Comparison of ENCODE assay signal across 8 mouse cellular contexts in the genomic region with DNA sequence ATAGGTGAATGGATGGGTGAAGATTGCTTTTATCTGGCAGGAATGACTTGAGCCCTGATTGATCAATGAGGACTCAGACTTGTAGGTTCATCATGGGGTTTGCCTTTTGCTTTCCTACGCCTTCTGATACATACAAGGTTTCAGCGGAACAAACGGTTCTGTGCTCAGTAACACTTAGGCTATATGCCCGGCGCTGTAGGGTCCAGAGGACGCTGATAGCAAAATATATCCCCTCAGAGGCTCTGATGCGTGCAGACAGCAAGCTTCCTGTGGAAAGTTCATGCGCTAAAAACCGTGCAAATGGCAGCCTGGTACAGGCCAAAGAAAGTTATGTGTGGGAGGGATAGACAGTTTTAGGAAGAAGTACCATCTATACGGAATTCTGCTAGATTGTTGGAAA. TPM values are rescaled to one million over a fixed set of nuclear protein-coding genes. Genes with fewer than 3 reads are reported as not detected.
DNase-seq lines count a peak whose midpoint lies in the region; ATAC-seq and TF ChIP-seq lines count a peak whose summit lies in the region.

No protein-coding gene starts in this region.

- H3K4me1 ChIP-seq in lung, postnatal 0 days (ENCODE audit: insufficient read depth, low read depth, low read length): no peaks in the 10 kb centered on the region; the same call in 1 of the 2 replicates
- H3K4me1 ChIP-seq in embryonic facial prominence, embryonic 11.5 days (ENCODE audit: control insufficient read depth, insufficient read depth, low read length): no peaks in the 10 kb centered on the region
- no peaks in the 10 kb centered on the region for H3K4me1 ChIP-seq in intestine, embryonic 14.5 days (replicated peaks; ENCODE audit: control insufficient read depth, insufficient read depth, low read length)
- H3K4me1 ChIP-seq in neural tube, embryonic 14.5 days (ENCODE audit: control insufficient read depth, insufficient read depth, low read length): 0 out of 2 replicates have a peak, but pooled peaks cover 3% of the 10 kb centered on the region

- no peaks in the 10 kb centered on the region for H3K27me3 ChIP-seq in lung, postnatal 0 days (replicated peaks; ENCODE audit: insufficient read depth, low read length)
- no peaks in the 10 kb centered on the region for H3K27me3 ChIP-seq in embryonic facial prominence, embryonic 11.5 days (ENCODE audit: control insufficient read depth, insufficient read depth, low read length)
- no peaks in the 10 kb centered on the region for H3K27me3 ChIP-seq in intestine, embryonic 14.5 days (replicated peaks; ENCODE audit: control insufficient read depth, insufficient read depth, low read length)
- no peaks in the 10 kb centered on the region for H3K27me3 ChIP-seq in neural tube, embryonic 14.5 days (ENCODE audit: control insufficient read depth, insufficient read depth, low read length)

- TF ChIP-seq EP300 in lung, postnatal 0 days (IDR thresholded peaks at IDR 0.05): no peak

- no peak for TF ChIP-seq CTCF in lung, postnatal 0 days (IDR thresholded peaks at IDR 0.05)

- no peak for DNase-seq in lung, postnatal 0 days (ENCODE audit: low spot score)
- no peak for DNase-seq in lung, postnatal 14 days
- no peak for DNase-seq in embryonic facial prominence, embryonic 11.5 days (ENCODE audit: low spot score)
- no peak for DNase-seq in intestine, embryonic 14.5 days (ENCODE audit: low spot score)
- DNase-seq in cerebellum, adult 9-11 months: no peak
- no peak for DNase-seq in ovary, postnatal 36 days (ENCODE audit: low spot score)
- DNase-seq in right cerebral cortex, adult 2 months (ENCODE audit: low spot score in 2 of 2): no peak

- H3K9ac ChIP-seq in lung, postnatal 0 days (replicated peaks; ENCODE audit: low read depth): peak overlapping the region; percentile 81
- H3K9ac ChIP-seq in embryonic facial prominence, embryonic 11.5 days (replicated peaks; ENCODE audit: low read length): no peak overlapping the region
- H3K9ac ChIP-seq in intestine, embryonic 14.5 days (ENCODE audit: low read length): no peak overlapping the region; the same call in 1 of the 2 replicates
- H3K9ac ChIP-seq in neural tube, embryonic 14.5 days (replicated peaks; ENCODE audit: low read depth, low read length): no peak overlapping the region; the same call in 1 of the 2 replicates

- WGBS in lung, postnatal 0 days: 24% methylated on average over 10 of the region's 10 CpGs
- 43% methylated on average over 10 of the region's 10 CpGs for WGBS in embryonic facial prominence, embryonic 11.5 days
- 43% methylated on average over 10 of the region's 10 CpGs for WGBS in intestine, embryonic 14.5 days
- 38% methylated on average over 10 of the region's 10 CpGs for WGBS in neural tube, embryonic 14.5 days

- no peak for ATAC-seq in lung, postnatal 0 days
- ATAC-seq in embryonic facial prominence, embryonic 11.5 days (replicated peaks; ENCODE audit: insufficient number of reproducible peaks, low FRiP score, low TSS enrichment, low read depth): no peak
- ATAC-seq in intestine, embryonic 14.5 days (replicated peaks; ENCODE audit: low FRiP score, low TSS enrichment, low read depth): no peak
- ATAC-seq in neural tube, embryonic 14.5 days (ENCODE audit: low read depth): no peak

- no peaks in the 10 kb centered on the region for H3K9me3 ChIP-seq in lung, postnatal 0 days (ENCODE audit: low read length)
- no peaks in the 10 kb centered on the region for H3K9me3 ChIP-seq in embryonic facial prominence, embryonic 11.5 days (replicated peaks; ENCODE audit: control insufficient read depth, low read length)
- no peaks in the 10 kb centered on the region for H3K9me3 ChIP-seq in intestine, embryonic 14.5 days (ENCODE audit: control insufficient read depth, low read length)
- H3K9me3 ChIP-seq in neural tube, embryonic 14.5 days (ENCODE audit: control insufficient read depth, low read length): no peaks in the 10 kb centered on the region

- peak overlapping the region; percentile 83 for H3K4me2 ChIP-seq in lung, postnatal 0 days (replicated peaks; ENCODE audit: low read depth, low read length)
- peak overlapping the region; percentile 88 for H3K4me2 ChIP-seq in embryonic facial prominence, embryonic 11.5 days (ENCODE audit: low read depth, low read length)
- peak overlapping the region; percentile 93 for H3K4me2 ChIP-seq in intestine, embryonic 14.5 days (ENCODE audit: low read length)
- H3K4me2 ChIP-seq in neural tube, embryonic 14.5 days (ENCODE audit: low read depth, low read length): peak overlapping the region; percentile 74

- H3K36me3 ChIP-seq in lung, postnatal 0 days (ENCODE audit: insufficient read depth, low read length): peaks cover 20% of the 10 kb centered on the region
- no peaks in the 10 kb centered on the region for H3K36me3 ChIP-seq in embryonic facial prominence, embryonic 11.5 days (replicated peaks; ENCODE audit: control insufficient read depth, insufficient read depth, low read depth, low read length)
- 0 out of 2 replicates have a peak, but pooled peaks cover 3% of the 10 kb centered on the region for H3K36me3 ChIP-seq in intestine, embryonic 14.5 days (ENCODE audit: control insufficient read depth, insufficient read depth, low read length)
- H3K36me3 ChIP-seq in neural tube, embryonic 14.5 days (ENCODE audit: control insufficient read depth, insufficient read depth, low read length): no peaks in the 10 kb centered on the region

- H3K4me3 ChIP-seq in lung, postnatal 0 days (ENCODE audit: low read depth, low read length): peak overlapping the region; percentile 95
- H3K4me3 ChIP-seq in embryonic facial prominence, embryonic 11.5 days (ENCODE audit: low read depth, low read length): peak overlapping the region; percentile 83
- H3K4me3 ChIP-seq in intestine, embryonic 14.5 days (ENCODE audit: low read depth, low read length): peak overlapping the region; percentile 92
- peak overlapping the region; percentile 76 for H3K4me3 ChIP-seq in neural tube, embryonic 14.5 days (ENCODE audit: low read depth, low read length)

- 0 out of 2 replicates have a peak overlapping the region, but pooled peaks have one; percentile 92 for H3K27ac ChIP-seq in lung, postnatal 0 days (ENCODE audit: low read length)
- H3K27ac ChIP-seq in embryonic facial prominence, embryonic 11.5 days (replicated peaks; ENCODE audit: low read depth, low read length): no peak overlapping the region
- no peak overlapping the region for H3K27ac ChIP-seq in intestine, embryonic 14.5 days (ENCODE audit: low read depth)
- H3K27ac ChIP-seq in neural tube, embryonic 14.5 days (ENCODE audit: low read depth, low read length): no peak overlapping the region

RNA-seq across cellular contexts. Expression of a gene that starts 1.0 kb away (rescaled TPM):
- 36.3 and 39.3 TPM in 2 replicates for polyA plus RNA-seq in lung, postnatal 0 days (2015; fragmentation: Nextera tagmentation; extraction: Ambion mirVana)
- polyA plus RNA-seq in embryonic facial prominence, embryonic 11.5 days (2014; fragmentation: Nextera tagmentation; extraction: Ambion mirVana): 13.1 and 15.0 TPM in 2 replicates
- polyA plus RNA-seq in intestine, embryonic 14.5 days (2014; fragmentation: Nextera tagmentation; extraction: Ambion mirVana): 23.8 and 24.9 TPM in 2 replicates
- 13.1 and 18.3 TPM in 2 replicates for polyA plus RNA-seq in neural tube, embryonic 14.5 days (2014; fragmentation: Nextera tagmentation; extraction: Ambion mirVana)
